Mouse (Mus musculus): ENCODE results near the gene Rnf141.

Rnf141 gene

GRCm38 (mm10) chr7:110843916-110844874, at the start of gene Rnf141:
Gene Rnf141 (minus strand): TSS chr7:110844457.
- DNase-seq (ENCODE audit: low spot score in 2 of 2), result peak; percentile 95 to 97

DNA sequence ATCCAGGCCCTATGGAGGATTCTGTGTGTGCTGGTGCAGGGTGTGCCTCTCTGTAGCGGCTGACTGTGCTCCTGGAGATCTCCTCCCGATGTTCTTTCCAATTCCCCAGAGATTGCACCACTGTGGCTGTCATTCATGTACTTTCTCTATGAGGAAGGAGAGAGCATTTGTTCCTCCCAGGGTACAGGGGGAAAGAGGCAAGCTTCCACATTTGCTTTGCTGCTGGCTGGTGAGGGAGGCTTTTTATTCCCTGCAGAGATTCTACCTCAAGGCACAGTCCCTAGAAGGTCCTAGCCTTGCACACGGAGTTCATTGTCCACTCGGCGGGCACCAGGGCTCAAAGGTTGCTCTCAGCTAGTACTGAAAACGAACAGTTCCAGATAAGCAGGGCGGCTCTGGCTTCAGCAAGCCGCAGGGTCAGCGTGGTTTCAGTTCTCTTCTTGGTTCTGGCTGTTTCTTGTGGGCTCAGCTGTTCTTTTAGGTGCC, 47.3 kb upstream of the Rnf141 start:
- DNase-seq (ENCODE audit: low spot score in 2 of 2), result peak in 1 of 2 experiments; percentile 54

DNA sequence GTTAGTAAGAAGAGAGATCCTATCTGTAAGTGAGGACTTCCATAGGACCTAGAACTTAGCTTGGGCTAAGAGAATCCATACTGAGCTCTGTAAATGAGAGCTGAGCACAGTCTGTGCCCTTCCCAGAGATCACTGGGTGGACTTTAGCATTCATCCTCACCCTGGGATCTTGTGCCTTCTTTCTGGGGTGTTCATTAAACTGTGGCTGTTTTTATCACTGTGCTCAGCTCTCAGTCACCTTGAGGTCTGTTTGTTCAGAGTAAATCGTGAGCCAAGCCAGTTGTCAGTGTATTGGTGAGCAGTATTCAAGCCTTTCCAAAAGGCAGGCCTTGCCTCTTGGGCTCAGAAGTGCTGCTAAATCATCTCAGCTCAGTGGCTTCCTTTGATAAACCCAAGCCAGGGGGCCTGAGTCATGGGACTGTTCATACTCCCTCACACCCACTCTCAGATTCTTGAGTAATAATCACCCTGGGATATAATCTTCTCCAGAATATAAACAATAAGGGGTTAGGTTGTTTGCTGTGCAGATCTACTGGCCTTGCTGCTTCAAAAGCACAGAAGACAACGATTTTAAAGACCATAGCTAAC, 37.6 kb upstream of the Rnf141 start:
- DNase-seq (ENCODE audit: low spot score in 2 of 2), result no peak

GRCm38 (mm10) chr7:110878028-110878427, 33.8 kb upstream of the Rnf141 start:
- DNase-seq (ENCODE audit: low spot score in 2 of 2), result no peak

- no peak for DNase-seq (ENCODE audit: low spot score in 2 of 2)
Observed at GRCm38 (mm10) chr7:110876965-110877364, 32.7 kb upstream of the Rnf141 start.

DNA sequence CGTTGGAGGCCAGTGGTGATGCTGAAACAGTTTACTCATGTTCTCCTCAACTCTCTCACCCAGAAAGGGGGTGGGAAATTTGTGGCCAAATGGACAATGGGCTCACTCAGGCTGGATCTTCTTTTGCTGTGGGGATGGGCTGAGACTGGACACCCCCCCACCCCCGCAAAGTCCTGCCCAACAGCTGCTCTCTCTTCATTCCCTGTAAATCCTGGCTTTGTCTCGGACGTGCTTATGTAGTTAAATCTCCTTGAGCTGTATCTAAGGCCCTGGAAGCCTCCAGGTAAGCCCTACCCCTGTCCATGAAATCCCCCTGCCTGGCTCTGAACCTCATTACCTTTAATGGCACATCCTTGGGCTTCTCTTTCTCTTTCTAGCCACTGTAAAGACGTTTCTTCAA, 24.6 kb upstream of the Rnf141 start:
- DNase-seq (ENCODE audit: low spot score in 2 of 2), result no peak

DNA sequence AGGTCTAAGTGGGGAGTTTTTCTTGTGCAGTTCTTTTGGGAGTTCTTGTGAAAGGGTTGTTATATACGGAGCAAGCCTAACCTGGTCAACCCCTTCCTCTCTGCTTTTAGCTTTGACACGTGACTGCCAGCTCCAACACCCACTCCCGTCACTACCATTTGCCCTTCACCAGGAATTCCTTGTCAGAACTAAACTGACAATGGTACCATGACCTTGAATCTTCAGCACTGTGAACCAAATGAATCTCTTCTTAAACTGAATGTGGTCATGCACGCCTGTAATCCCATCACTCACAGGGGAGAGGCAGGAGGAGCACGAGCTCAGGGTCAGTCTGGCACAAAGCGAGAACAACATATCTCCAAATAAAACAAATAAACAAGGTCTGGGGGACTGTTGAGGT, 22.9 kb upstream of the Rnf141 start:
- no peak for DNase-seq (ENCODE audit: low spot score in 2 of 2)

DNA sequence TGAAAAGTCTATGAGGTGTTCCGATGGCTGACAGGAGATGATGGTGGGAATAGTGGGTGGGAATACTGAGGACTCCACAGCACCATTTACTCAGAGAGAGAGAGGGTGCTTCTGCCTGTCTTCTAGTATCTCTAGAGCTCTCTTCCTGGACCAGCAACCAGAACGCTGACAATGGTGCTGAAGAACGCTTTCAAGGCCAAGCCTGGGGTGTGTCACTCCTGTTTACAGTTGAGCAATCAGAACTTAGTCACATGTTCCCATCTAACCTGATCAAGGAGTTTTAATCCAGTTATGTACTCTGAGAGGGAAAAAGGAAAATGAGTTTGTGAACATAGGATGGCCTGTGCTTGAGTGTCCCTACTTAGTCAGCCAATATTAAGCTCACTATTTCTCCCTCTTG, 21.8 kb upstream of the Rnf141 start:
- DNase-seq (ENCODE audit: low spot score in 2 of 2), result no peak

- DNase-seq (ENCODE audit: low spot score in 2 of 2), result no peak
Observed at GRCm38 (mm10) chr7:110865570-110865969, 21.3 kb upstream of the Rnf141 start.

- DNase-seq (ENCODE audit: low spot score in 2 of 2), result no peak
Observed at GRCm38 (mm10) chr7:110865038-110865437, 20.8 kb upstream of the Rnf141 start.

DNA sequence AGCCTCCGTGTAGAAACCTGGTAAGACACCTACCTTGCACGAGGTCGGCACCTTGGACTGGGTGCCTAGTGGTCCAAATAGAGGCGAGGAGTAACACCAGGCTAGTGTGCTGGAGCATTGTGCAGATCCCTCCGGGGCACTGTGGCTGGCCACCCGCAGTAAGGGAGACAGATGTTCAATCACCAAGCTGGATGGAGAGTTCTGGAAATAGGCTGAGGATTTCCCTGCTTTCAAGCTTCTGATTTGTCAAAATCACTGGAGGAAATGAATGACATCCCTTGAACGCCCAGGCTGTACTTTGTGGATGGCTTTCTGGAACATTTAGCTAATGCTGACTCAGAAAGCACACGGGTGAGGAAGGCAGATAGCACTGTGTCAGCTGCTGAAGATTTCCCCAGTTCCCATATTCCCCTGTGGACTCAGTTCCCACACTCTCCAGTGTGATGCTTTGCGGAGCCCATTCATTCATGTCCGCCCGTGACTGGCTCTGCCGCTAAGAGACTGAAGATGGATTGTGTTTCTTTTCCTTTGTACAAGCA, 18.6 kb upstream of the Rnf141 start, which contains the start of gene Lyve1:
Gene Lyve1, minus strand, starts transcription at position 489 of the 539 bp plus-strand sequence.
- DNase-seq (ENCODE audit: low spot score in 2 of 2), result no peak

DNA sequence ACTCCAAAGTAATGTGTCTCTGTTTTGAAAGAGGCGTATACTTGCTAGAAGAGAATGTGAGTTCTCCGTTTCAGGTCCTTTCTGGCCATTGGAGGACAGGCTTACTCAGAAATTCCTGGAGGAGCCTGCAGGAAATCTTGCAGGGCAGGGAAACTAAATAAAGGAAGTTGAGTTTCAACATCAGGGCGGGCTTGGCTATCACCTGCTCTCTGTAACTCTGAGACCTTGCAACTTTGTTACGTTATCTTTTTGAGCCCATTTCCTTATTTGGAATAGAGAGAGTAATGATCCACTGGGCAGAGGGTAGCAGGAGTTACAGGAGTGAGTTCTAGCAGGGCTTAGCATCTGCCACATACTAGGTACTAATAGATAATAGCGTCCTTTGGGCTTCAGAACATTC, 15.9 kb upstream of the Rnf141 start:
- no peak for DNase-seq (ENCODE audit: low spot score in 2 of 2)

DNA sequence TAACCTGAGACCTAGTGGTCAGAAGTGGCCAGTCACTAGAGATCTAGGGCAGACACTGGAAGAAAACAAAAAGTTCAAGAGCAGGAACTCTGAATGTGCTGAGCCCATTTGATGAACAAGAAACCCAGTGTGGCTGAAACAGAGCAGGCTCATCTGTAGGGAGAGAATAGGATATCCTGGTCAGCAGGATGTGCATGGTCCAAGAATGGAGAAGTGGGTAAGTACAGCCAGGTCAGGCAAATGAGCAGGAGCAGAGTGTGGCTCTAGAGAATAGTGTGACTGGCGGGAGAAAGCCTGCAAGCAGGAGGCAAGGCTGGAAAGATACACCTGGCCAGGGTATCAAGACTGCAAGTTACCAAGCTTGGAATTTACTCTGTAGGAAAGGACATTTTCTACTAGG, 11.3 kb upstream of the Rnf141 start:
- no peak for DNase-seq (ENCODE audit: low spot score in 2 of 2)

DNA sequence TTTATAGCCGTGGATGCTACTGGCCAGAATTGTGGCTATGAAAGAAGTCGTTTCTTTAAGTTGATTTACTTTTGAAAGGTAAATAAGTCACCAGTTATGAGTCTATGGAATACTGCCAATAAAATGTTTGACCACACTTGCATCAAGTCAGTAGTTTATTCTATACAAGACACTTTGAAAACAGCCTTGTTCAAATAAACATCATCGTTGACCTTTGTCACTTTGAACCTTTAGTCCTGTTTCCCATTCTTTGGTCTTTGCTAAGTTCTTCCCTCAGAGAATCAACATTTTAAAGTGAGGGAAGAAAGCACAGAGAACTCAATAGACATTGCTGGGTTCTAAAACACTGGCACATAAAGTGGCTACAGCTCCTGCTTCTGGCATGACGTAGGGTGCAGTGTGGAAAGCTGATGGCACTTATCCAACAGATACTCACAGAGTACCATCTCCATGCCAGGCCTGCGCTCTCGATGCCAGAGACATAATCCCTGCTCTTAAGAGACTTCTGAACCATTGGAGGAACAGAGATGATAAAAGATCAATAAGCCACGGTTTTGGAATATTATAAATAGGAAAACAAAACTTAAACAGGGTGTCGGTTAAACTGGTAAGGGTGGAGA, 10.8 kb upstream of the Rnf141 start:
- no peak for DNase-seq (ENCODE audit: low spot score in 2 of 2)

DNA sequence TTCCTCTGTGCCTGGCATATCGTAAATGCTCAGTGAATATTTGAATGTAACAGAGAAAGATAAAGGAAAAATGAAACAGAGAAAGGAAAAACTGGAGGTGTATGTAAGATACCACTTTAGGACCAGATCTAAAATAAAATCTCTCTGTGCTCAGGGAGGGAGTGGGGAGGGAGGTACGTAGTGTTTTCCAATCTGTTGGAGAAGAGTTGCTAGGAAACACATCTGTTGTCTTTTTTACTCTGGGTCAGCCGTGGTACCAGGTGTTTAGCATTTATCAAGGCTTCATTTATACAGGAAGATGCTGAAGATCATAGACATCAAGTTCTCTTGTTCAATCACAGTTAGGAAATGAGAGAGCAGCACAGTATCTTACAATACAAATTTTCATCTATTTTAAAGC, 10.3 kb upstream of the Rnf141 start:
- no peak for DNase-seq (ENCODE audit: low spot score in 2 of 2)

- DNase-seq (ENCODE audit: low spot score in 2 of 2), result no peak
Observed at GRCm38 (mm10) chr7:110853611-110854010, 9.4 kb upstream of the Rnf141 start.

DNA sequence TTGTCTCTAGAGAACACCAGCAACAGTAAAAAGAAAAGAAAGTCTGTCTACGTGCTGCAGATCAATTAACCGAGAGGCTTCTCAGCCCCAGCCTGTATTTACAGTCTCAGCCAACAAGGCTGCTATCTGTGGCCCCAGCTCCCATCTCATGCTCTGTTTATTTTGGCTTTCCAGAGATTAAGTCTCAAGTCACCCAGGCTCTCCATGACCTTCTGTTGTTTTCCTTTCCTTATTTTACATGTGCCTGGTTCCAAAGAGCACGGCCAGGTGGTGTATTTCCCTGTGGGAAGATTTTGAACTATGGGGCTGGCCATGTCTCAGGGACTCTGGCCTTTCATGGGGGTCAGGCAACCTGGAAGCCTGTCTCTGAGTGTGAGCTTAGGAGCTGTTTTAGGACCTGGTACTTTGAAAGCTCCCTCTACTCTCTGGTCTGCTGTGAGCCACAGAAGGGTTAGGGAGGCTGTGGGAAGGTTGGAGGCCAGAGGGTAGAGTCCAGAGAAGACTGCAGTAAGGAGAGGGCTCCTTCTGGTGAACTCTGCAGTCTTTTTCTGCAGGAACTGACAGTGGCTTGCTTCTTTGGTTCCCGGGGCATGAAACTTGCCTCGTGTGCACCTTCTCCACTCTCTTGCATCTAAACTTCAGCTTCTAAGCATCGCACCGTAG, 7.4 kb upstream of the Rnf141 start:
- no peak for DNase-seq (ENCODE audit: low spot score in 2 of 2)

- DNase-seq (ENCODE audit: low spot score in 2 of 2), result no peak
Observed at GRCm38 (mm10) chr7:110848371-110848770, 4.1 kb upstream of the Rnf141 start.

DNA sequence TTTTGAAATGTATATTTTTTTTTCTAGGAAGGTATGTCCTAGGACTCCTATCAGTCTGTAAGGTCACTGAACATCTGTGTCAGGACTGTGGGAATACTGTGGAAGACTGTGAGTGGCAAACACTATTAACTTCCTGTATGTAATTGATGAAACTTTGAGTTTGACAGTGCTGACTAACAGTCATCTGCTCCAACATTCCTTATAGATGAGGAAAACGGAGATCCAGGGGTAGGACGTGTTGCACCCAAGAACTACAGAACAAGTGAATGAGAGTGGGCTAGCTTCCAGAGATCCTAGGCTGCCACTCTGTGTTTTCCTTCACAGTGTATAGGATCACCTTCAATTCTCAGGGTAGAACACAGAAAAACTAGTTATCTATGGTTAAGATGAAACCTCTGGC, 3.1 kb upstream of the Rnf141 start:
- no peak for DNase-seq (ENCODE audit: low spot score in 2 of 2)

GRCm38 (mm10) chr7:110840332-110840731, 3.9 kb downstream of the Rnf141 start:
- no peak for DNase-seq (ENCODE audit: low spot score in 2 of 2)

GRCm38 (mm10) chr7:110834522-110834921, 9.7 kb downstream of the Rnf141 start:
- DNase-seq (ENCODE audit: low spot score in 2 of 2), result no peak

- DNase-seq (ENCODE audit: low spot score in 2 of 2), result no peak
Observed at GRCm38 (mm10) chr7:110834018-110834417, 10.2 kb downstream of the Rnf141 start.
